ENCODE assay signal across 8 mouse cellular contexts in the genomic region with DNA sequence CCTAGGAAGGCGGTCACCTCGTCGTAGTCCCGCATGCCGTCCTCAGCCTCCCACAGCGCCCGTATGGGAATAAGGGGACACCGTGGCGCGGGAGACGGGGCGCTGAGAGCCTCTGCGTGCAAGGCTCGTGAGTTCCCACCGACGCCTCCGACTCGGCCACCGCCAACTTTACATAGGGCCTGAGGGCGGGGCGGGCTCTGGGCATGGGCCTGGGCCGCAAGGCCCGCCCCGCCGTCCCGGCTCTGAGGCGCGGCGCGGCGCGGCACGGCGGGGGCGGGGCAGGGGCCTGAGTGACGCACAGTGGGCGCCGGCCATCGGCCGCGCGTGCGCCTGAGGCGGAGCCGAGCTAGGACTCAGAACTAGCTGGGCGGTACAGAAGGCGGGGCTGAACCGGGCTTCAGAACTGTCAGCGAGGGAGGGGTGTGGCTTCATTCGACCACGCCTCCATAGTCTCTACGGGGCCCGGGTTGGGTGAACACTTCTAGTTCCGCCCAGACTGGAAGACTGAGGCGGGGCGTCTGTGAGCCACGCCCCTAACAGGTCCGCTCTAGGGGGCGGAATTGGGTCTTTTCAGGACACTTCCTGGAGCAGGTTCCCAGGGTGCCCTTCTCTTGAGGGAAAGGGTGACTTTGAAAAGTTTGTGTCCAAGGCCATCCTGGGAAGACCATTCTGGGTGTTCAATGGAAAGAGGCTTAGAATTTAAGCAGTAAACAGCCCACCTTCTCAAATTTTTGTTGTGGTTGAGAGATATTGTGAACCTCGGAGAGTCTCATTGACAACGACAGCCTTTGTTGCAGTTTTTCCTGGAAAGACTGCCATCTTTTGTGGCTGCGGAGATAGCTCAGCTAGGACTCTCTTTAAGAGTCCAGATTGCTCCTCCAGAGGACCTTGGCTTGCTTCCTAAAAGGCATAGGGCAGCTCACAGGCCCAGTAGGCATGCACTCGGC. TPM values are rescaled to one million over a fixed set of nuclear protein-coding genes. Genes with fewer than 3 reads are reported as not detected.
DNase-seq lines count a peak whose midpoint lies in the region; ATAC-seq lines count a peak whose summit lies in the region.

Gene Slc22a5 (minus strand): TSS at position 156 of the 947 bp plus-strand sequence.

- peak within 1 kb of the TSS; percentile 68 for H3K4me3 ChIP-seq in lung, embryonic 16.5 days (ENCODE audit: low read length)

- peak; percentile 96 for ATAC-seq in hematopoietic stem cell, adult 5-6 weeks (replicated peaks in 1 of 2; ENCODE audit: insufficient read depth in 1 of 2, low FRiP score in 2 of 2, low TSS enrichment in 1 of 2, low read depth in 1 of 2, poor library complexity in 2 of 2, severe bottlenecking in 2 of 2)
- ATAC-seq in lung, embryonic 16.5 days (ENCODE audit: low read depth) = peak; percentile 99

- peaks cover 6% of the 10 kb centered on the region for H3K4me1 ChIP-seq in lung, embryonic 16.5 days (replicated peaks; ENCODE audit: control insufficient read depth, insufficient read depth, low read length)

- peak within 1 kb of the TSS; percentile 67 for H3K27ac ChIP-seq in lung, embryonic 16.5 days (ENCODE audit: low read length)

- peak; percentile 92 for DNase-seq in MEL-GATA-1-ER (ENCODE audit: extremely low read depth, low read depth)
- peak; percentile 99 for DNase-seq in cerebellum, adult 8-10 months
- DNase-seq in forelimb bud, embryonic 11.5 days (ENCODE audit: low read depth, low spot score) = peak; percentile 97
- peak; percentile 97 for DNase-seq in layer of hippocampus, adult 9-10 months (ENCODE audit: low spot score)
- peak; percentile 90 for DNase-seq in ovary, postnatal 10 days (ENCODE audit: low spot score)
- peak; percentile 96 for DNase-seq in thymus, postnatal 10 days (ENCODE audit: low spot score in 2 of 2)

- no peaks in the 10 kb centered on the region for H3K36me3 ChIP-seq in lung, embryonic 16.5 days (ENCODE audit: control insufficient read depth, insufficient read depth, low read length)

- no peaks in the 10 kb centered on the region for H3K9me3 ChIP-seq in lung, embryonic 16.5 days (ENCODE audit: control insufficient read depth, low read length)

- H3K27me3 ChIP-seq in lung, embryonic 16.5 days (ENCODE audit: control insufficient read depth, insufficient read depth, low read depth, low read length) = no peaks in the 10 kb centered on the region

- peak within 1 kb of the TSS; percentile 66 for H3K4me2 ChIP-seq in lung, embryonic 16.5 days (ENCODE audit: low read depth, low read length)

- H3K9ac ChIP-seq in lung, embryonic 16.5 days (ENCODE audit: low read length) = peak within 1 kb of the TSS; percentile 71

- 4% methylated on average over 55 of the region's 63 CpGs for WGBS in lung, embryonic 16.5 days

RNA-seq across cellular contexts. Expression of gene Slc22a5, which starts in this region (rescaled TPM):
- 9.9 and 20.4 TPM in 2 replicates for total RNA-seq in hematopoietic stem cell, adult 5-6 weeks (2017)
- polyA plus RNA-seq in lung, embryonic 16.5 days (2015; fragmentation: Nextera tagmentation; extraction: Ambion mirVana) = 9.1 and 9.7 TPM in 2 replicates

Comparison
In these comparisons a context has a peak if more than half of its experiments do, and no peak if none do; other contexts are left out.
1. Peak in every context shown above with its lines: DNase-seq, ATAC-seq, H3K4me3 ChIP-seq and H3K27ac ChIP-seq.